Mouse (Mus musculus) ES-E14 (cell line): Measurements from ENCODE around the gene 2700049A03Rik.

Source experiments
- CHD2 ChIP-seq: IDR thresholded peaks from 2 replicates; pipeline ENCODE4 v1.6.1; 2014; ENCODE audit warnings: mild to moderate bottlenecking, low read depth, low read length, inconsistent platforms
- HCFC1 ChIP-seq: IDR thresholded peaks from 2 replicates; pipeline ENCODE4 v1.6.1; 2012; ENCODE audit warnings: low read length, inconsistent platforms, borderline replicate concordance; ENCODE audit not compliant: insufficient read depth
- MAFK ChIP-seq: IDR thresholded peaks from 2 replicates; pipeline ENCODE4 v1.6.1; 2014; ENCODE audit warnings: mild to moderate bottlenecking, low read depth, low read length, inconsistent platforms; ENCODE audit not compliant: insufficient read depth
- ZC3H11A ChIP-seq: IDR thresholded peaks from 2 replicates; pipeline ENCODE4 v1.6.1; 2012; ENCODE audit warnings: low read depth, mild to moderate bottlenecking, inconsistent platforms, low read length, borderline replicate concordance
- ZNF384 ChIP-seq: IDR thresholded peaks from 2 replicates; pipeline ENCODE4 v1.6.1; 2012; ENCODE audit warnings: low read depth, low read length, inconsistent platforms

DNA sequence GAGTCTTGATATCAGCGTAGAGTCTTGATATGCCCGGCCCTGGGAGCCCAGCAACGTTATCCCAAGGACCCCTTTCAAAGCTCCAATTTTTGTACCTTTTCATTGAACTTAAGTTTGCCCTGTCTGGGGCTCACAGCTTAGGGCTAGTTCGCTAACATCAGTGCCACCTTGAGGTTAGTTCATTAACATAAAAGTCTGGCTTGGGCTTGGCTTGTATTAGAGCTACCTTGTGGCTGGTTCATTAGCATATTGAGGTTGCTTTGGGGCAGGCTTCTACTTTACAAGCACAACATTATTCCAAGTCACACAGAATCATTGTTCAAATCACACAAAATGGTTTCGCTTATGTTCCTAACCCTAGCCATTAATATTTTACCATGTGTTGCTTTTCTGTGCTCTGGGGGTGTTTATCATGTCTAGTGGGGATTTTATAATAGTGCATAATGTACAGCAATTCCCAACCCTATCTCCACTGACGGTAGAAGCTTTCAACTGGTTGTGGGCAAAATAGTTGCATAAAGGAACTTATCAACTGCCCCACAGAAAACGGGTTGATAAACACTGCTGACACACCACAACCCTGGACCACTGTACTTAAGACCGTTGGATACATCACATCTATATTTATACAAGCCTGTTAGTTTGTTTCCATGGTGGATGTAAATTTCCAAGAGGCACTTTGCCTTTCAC, 139.4 kb downstream of the 2700049A03Rik start:
- TF ChIP-seq MAFK (no peak), HCFC1 (no peak), ZC3H11A (no peak), CHD2 (no peak), ZNF384 (no peak)
